Mouse (Mus musculus) spleen, adult 12 weeks (tissue): ENCODE measurements at regions not wholly inside any gene's neighbourhood (a gene's known extent, or its start where the extent isn't known, plus 50 kb on each side); places are given as distances from the start of the nearest gene placed in this dataset.

Experiments
- DNase-seq: peaks from one replicate; pipeline ENCODE4 v3.0.0; 2022; ENCODE audit warnings: low spot score

DNA sequence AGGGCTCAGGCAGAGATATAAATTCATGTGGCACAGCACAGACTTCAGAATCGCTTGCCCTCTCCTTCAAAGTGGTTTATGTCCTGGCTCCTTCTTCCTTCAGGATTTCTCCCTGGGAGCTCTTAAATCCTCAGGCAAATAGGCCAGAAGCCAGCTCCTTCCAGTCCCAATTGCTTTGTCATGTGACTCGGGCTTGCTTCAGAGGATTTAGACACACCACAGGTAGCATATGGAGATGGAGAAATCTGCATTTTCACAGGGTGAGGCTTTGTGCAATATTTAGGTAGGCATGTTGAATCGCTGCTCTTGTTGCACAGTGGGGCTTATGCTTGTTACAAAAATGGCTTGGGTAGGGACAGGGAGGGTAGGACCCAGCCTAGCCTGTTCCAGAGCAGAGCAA, 309.8 kb downstream of the Cmpk2 start:
- DNase-seq = no peak

- no peak for DNase-seq
These were observed 308.0 kb downstream of the Cmpk2 start for GRCm38 (mm10) chr12:26776986-26777385.

DNA sequence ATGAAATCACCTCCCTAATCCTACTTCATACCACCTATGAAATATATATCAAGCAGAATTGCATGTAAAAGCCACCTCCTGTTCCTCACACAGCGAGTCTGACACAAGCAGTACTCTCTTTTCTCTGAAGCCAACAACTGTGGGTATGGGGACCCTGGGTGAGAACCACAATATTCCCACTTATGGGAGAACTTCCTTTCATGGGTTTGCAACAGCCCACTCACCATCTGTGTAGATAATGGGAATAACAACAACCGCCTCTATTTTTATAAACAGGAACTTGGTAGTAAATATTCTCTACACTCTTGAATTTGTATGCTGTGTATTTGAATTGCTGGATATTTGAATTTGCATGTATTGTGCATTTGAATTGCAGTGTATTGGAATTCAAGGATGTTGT, 305.0 kb downstream of the Cmpk2 start:
- DNase-seq = no peak

DNA sequence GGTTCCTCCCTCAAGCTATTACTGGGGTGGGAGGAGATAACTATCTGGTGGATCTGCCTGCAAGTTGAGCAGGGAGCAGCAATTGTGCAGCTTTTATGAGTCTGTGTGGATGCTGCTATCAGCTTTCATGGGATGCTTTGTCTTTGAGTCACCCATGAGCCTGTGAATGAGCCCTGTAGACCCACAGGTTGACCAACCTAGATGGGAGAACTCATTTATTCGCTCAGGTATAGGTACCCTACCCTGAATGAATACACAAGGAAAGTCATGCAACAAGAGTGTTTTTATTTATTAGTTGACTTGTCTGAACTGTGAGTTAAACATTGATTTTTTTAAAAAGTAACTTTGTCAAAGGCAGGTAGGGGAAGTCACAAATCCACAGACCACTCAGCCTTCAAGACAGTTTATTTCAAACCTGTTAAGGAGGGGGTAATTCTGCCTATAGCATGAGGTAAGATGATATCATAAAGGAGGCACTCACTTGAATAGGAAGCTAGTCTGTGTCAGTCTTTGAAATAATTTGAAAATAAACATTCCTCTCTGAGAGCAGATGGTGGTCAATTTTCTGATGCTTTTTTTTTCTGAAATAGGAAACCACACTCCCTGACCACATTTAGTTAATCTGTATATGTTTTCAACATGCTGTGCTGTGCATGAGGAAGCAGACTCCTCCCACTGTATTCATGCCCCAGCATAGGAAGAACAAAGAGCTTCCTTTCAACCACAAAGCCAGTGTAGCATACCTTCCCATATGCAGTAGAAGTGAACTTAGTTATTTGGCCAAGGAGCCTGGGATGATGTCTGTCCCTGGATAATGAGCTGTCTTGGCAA, 302.0 kb downstream of the Cmpk2 start:
- DNase-seq = no peak

- DNase-seq = no peak
These were observed 298.5 kb downstream of the Cmpk2 start for GRCm38 (mm10) chr12:26767551-26767950.

- DNase-seq = no peak
These were observed 289.8 kb downstream of the Cmpk2 start for GRCm38 (mm10) chr12:26758657-26759325.

DNA sequence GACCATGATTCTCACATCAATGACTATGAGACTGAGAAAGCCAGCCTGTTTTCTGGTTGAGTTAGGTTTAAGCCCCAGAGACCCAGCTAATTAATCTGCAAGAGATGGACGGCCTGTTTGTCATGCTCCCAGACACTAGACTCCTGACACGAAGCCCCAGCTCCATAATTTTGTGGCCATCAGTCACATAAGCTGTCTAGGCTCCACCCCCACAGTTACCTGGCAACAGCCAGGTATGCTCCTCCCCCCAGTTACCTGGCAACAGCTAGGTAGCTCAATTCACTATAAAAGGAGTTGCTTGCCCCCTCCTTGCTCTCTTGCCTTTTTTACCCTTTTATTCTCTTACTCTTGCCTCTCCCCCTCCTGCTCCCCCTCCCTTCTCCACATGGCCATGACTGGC, 287.3 kb downstream of the Cmpk2 start:
- DNase-seq = no peak

GRCm38 (mm10) chr12:26754611-26755010, 285.6 kb downstream of the Cmpk2 start:
- DNase-seq = no peak

DNA sequence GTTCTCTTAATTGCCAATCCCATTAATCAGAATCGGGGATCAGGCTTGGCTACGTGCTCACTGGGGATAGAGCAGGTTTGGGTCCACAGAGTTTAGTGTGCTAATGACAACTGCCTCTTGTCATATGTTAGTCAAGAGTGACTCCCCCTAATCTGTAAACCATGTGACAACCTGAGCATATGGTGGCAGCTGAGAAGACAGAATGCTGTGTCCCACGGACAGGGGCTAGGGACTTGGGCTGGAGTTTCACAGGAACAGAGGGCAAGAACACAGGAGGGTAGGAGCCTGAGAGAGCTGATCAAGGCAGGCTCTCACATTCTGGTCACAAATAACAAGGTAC, 265.5 kb downstream of the Cmpk2 start:
- DNase-seq = no peak

DNA sequence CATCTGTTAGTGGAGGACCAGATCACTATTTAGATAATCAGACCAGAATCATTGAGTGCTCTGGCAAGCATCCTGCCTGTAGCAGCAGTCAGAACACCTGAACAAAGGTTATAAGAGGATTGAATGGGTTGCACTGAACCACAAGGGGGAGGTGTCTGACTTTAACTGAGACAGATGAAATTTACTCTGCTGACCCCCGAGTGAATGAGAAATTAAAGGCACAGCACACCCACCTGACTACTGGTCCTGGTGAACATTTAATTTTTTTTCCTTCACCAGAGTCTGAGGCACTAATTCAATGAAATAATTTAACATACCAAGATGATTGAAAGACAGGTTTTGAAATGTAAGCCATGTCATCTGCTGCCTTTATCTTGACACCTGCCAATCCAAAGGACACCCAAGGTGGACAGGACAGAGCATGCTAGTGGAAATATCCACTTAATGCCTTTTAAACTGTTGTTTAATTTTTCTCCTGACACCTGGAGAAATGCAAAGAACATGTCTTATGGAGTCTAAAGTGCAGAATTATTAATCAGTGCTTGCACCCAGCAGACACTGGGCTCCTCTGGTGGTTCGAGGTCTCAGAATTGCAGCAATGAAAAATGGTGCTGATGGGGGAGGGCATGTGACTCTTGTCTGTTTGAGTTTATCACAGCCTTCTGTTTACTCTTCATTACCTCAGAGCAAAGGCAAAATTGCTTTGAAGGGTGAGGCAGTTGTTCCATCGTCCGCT, 265.0 kb downstream of the Cmpk2 start:
- no peak for DNase-seq

DNA sequence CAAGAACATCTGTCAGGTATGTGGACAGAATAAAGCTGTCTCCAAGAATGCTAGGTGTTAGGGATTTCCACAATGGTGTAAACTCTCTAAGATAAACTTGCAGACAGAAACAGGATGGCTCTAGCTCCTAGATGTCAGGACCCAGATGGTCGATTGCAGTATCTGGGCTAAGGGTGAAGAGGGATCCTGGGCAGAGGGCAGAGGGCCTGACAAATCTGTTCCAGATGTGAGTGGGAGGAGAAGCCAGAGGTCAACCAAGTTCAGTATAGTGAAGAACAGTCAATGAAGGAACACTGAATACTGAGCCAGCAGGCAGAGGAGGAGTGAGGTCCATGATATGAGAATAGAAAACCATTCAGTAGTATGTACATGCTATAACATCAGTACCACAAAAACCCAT, 254.4 kb downstream of the Cmpk2 start:
- DNase-seq = no peak

- DNase-seq = no peak
These were observed 229.8 kb downstream of the Cmpk2 start for GRCm38 (mm10) chr12:26698838-26699237.

- DNase-seq = no peak
These were observed 219.0 kb downstream of the Cmpk2 start for GRCm38 (mm10) chr12:26688048-26688447.

DNA sequence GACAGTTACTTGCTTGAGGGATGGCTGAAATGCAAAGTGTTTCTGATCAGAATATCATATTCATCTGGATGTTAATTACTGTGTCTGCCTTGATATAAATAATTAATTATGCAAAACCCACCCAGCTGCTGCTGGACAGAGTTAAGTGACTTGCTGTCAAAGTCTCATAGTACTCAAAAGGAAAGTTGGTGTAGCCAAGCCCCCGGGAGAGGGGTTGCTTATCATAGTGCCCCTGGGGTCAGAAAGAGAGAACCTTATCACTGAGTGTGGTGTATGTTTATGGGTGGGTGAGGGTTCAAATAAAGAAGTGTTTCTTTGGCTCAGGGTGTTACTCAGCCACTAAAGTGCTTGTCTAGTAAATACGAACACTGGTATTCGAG, 211.6 kb downstream of the Cmpk2 start:
- no peak for DNase-seq

GRCm38 (mm10) chr12:26679887-26680567, 211.0 kb downstream of the Cmpk2 start:
- no peak for DNase-seq

GRCm38 (mm10) chr12:26665466-26665865, 196.5 kb downstream of the Cmpk2 start:
- no peak for DNase-seq

DNA sequence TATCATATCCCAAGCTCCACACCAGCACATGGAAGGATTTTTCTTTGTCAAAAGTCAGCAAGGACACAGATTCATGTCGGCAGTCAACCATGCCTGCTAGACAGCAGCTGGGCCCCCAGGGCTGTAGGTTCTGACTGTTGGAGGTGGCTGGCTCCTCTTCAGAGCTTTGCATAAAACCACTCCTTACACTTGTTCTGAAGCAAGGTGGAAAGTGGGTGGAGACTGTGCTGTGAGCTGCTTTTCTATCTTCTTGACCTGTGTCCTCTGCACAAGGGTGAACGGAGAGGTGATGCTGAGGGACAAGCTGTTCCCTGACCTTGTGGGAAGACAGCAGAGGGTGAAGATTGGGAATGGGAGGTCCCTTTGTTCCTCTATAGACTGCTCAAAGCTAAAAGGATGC, 185.2 kb downstream of the Cmpk2 start:
- DNase-seq = no peak

DNA sequence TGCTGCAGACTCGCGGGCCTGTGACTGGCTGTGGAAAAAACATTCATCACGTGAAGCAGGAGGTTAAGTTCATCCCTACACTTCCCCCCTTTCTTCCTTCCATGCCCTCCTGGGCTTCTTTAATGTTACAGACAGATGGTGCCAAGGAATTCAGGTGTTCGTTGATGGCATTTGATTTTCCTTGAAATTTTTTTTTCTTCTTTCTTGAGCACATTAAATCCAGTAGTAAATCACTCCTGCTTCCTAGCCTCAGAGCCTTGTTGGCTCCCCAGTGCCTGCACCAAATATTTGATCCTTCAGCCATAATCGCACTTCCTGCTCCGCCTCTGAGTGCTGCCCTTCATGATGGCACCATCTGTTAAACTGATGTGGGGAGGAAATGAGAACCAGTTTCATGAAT, 184.8 kb downstream of the Cmpk2 start:
- DNase-seq = no peak

- no peak for DNase-seq
These were observed 177.1 kb downstream of the Cmpk2 start for GRCm38 (mm10) chr12:26646141-26646540.

- no peak for DNase-seq
These were observed 166.7 kb downstream of the Cmpk2 start for GRCm38 (mm10) chr12:26635665-26636241.

GRCm38 (mm10) chr12:26635253-26635652, 166.2 kb downstream of the Cmpk2 start:
- no peak for DNase-seq

DNA sequence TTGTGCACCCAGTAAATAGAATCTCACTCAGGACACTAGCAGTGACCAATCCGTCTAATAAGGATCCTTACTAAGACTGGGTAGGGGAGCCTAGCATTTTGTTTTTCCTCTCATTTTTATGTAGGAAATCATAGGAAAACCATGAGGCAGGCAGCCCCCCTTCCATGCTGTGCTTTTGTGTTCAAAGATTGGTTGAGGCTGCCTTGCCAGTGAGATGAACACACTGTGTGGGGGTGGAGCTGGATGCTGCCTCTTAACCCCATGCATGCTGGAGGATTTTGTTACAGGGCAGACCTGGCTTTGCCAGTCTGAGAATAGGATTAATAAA, 162.8 kb downstream of the Cmpk2 start:
- no peak for DNase-seq
